Mouse (Mus musculus) midbrain, embryonic 14.5 days (tissue): Measurements from ENCODE around the gene H13. TPM values are rescaled to one million over a fixed set of nuclear protein-coding genes. Genes with fewer than 3 reads are reported as not detected.

Source experiments
- ATAC-seq: fragments of 200-750 bp; cut with Nextera tagmentation; 2 replicates; pipeline ENCODE4 v1.8.0; 2017; ENCODE audit warnings: moderate number of reproducible peaks, moderate library complexity; ENCODE audit not compliant: low FRiP score, low TSS enrichment
- DNase-seq: peaks from one replicate; pipeline ENCODE4 v3.0.0-alpha.2; 2015
- H3K27ac ChIP-seq: fragments of 300-500 bp; sonication (generic); replicated peaks from 2 replicates; pipeline ENCODE4 v1.5.1; 2014; ENCODE audit warnings: mild to moderate bottlenecking, low read depth, low read length, moderate library complexity
- H3K27me3 ChIP-seq: fragments of 300-500 bp; sonication (generic); 2 replicates; pipeline ENCODE4 v1.6.1; 2014; ENCODE audit warnings: low read length, control low read depth, mixed read lengths; ENCODE audit not compliant: control insufficient read depth, insufficient read depth
- H3K36me3 ChIP-seq: fragments of 300-500 bp; sonication (generic); 2 replicates; pipeline ENCODE4 v1.6.1; 2014; ENCODE audit warnings: low read length, control low read depth; ENCODE audit not compliant: control insufficient read depth, insufficient read depth
- H3K4me1 ChIP-seq: fragments of 300-500 bp; sonication (generic); 2 replicates; pipeline ENCODE4 v1.6.1; 2014; ENCODE audit warnings: mild to moderate bottlenecking, antibody characterized with exemption, low read length, control low read depth; ENCODE audit not compliant: control insufficient read depth, insufficient read depth
- H3K4me2 ChIP-seq: fragments of 300-500 bp; sonication (generic); 2 replicates; pipeline ENCODE4 v1.6.1; 2014; ENCODE audit warnings: mild to moderate bottlenecking, low read length, moderate library complexity
- H3K4me3 ChIP-seq: fragments of 300-500 bp; sonication (generic); replicated peaks from 2 replicates; pipeline ENCODE4 v1.5.1; 2014; ENCODE audit warnings: low read depth, low read length
- H3K9ac ChIP-seq: fragments of 300-500 bp; sonication (generic); replicated peaks from 2 replicates; pipeline ENCODE4 v1.6.1; 2014; ENCODE audit warnings: mild to moderate bottlenecking, low read length, moderate library complexity
- H3K9me3 ChIP-seq: fragments of 300-500 bp; sonication (generic); 2 replicates; pipeline ENCODE4 v1.6.1; 2016; ENCODE audit warnings: low read length, control low read depth, mixed read lengths; ENCODE audit not compliant: control insufficient read depth
- WGBS: fragments of 180-500 bp; shearing (Covaris S2); extraction: QIAGEN DNeasy Blood & Tissue Kit; methylation state at CpG from one replicate; pipeline ENCODE4 v1.1.7; 2014; 5-methylcytosine and 5-hydroxymethylcytosine counted together
- polyA plus RNA-seq: library from polyadenylated mRNA; unstranded; fragments of >200 nt; fragmentation: Nextera tagmentation; extraction: Ambion mirVana; gene quantifications from 2 replicates; pipeline ENCODE4 v1.2.1, GENCODE M21; 2014

H13 gene
- polyA plus RNA-seq, 1 experiment from 2014 or later = 177 TPM

GRCm38 (mm10) chr2:152670983-152671641 is 1.9 kb downstream of the H13 start:
- WGBS = 61% methylated on average over 9 of the region's 9 CpGs
- Histone ChIP-seq H3K9me3 (no peaks in the 10 kb centered on the region), H3K4me2 (peak overlapping the region; percentile 98), H3K27me3 (no peaks in the 10 kb centered on the region), H3K27ac (peak overlapping the region; percentile 98), H3K36me3 (peaks cover 33% of the 10 kb centered on the region), H3K4me3 (peak overlapping the region; percentile 99), H3K4me1 (peaks cover 22% of the 10 kb centered on the region), H3K9ac (peak overlapping the region; percentile 98)
- no peak for ATAC-seq
- peak; percentile 49 for DNase-seq

GRCm38 (mm10) chr2:152671642-152671999 is 2.4 kb downstream of the H13 start:
- Histone ChIP-seq H3K4me2 (peak overlapping the region; percentile 98), H3K27me3 (no peaks in the 10 kb centered on the region), H3K9me3 (no peaks in the 10 kb centered on the region), H3K4me3 (peak overlapping the region; percentile 99), H3K27ac (peak overlapping the region; percentile 98; the same call in 1 of the 2 replicates), H3K36me3 (peaks cover 39% of the 10 kb centered on the region), H3K9ac (peak overlapping the region; percentile 98), H3K4me1 (peaks cover 22% of the 10 kb centered on the region)
- ATAC-seq = 0 out of 2 replicates have a peak, but pooled peaks have one; percentile 35
- peak; percentile 77 for DNase-seq
- 37% methylated on average over 5 of the region's 5 CpGs for WGBS

GRCm38 (mm10) chr2:152672166-152672565 is 2.9 kb downstream of the H13 start:
- Histone ChIP-seq H3K4me1 (peaks cover 22% of the 10 kb centered on the region), H3K27me3 (no peaks in the 10 kb centered on the region), H3K27ac (no peak overlapping the region), H3K4me2 (peak overlapping the region; percentile 98), H3K4me3 (peak overlapping the region; percentile 99), H3K9me3 (no peaks in the 10 kb centered on the region), H3K9ac (peak overlapping the region; percentile 98), H3K36me3 (peaks cover 44% of the 10 kb centered on the region)
- ATAC-seq (no peak), DNase-seq (no peak)
- WGBS = 82% methylated on average over 12 of the region's 12 CpGs

GRCm38 (mm10) chr2:152674148-152674547 is 4.9 kb downstream of the H13 start:
- H3K4me2 ChIP-seq = no peak overlapping the region
- DNase-seq (no peak), ATAC-seq (no peak)
- peaks cover 22% of the 10 kb centered on the region for H3K4me1 ChIP-seq
- no peaks in the 10 kb centered on the region for H3K9me3 ChIP-seq
- no peak overlapping the region for H3K4me3 ChIP-seq
- no peaks in the 10 kb centered on the region for H3K27me3 ChIP-seq
- H3K9ac ChIP-seq = no peak overlapping the region
- H3K36me3 ChIP-seq = peaks cover 62% of the 10 kb centered on the region
- no peak overlapping the region for H3K27ac ChIP-seq
- 89% methylated on average over 11 of the region's 11 CpGs for WGBS

GRCm38 (mm10) chr2:152675252-152675791 is 6.1 kb downstream of the H13 start:
- no peak for DNase-seq
- WGBS = 92% methylated on average over 13 of the region's 13 CpGs
- Histone ChIP-seq H3K4me2 (no peak overlapping the region), H3K4me1 (peaks cover 22% of the 10 kb centered on the region), H3K27ac (no peak overlapping the region), H3K4me3 (no peak overlapping the region), H3K9ac (no peak overlapping the region), H3K27me3 (no peaks in the 10 kb centered on the region), H3K9me3 (no peaks in the 10 kb centered on the region), H3K36me3 (peaks cover 73% of the 10 kb centered on the region)
- no peak for ATAC-seq

GRCm38 (mm10) chr2:152678302-152678701 is 9.0 kb downstream of the H13 start:
- ATAC-seq = peak; percentile 55; the same call in 1 of the 2 replicates
- Histone ChIP-seq H3K4me3 (no peak overlapping the region), H3K36me3 (peaks cover 91% of the 10 kb centered on the region), H3K4me1 (no peaks in the 10 kb centered on the region), H3K27me3 (no peaks in the 10 kb centered on the region), H3K27ac (no peak overlapping the region), H3K4me2 (no peak overlapping the region), H3K9me3 (no peaks in the 10 kb centered on the region), H3K9ac (no peak overlapping the region)
- DNase-seq = peak; percentile 82
- WGBS = 55% methylated on average over 3 of the region's 3 CpGs

- Histone ChIP-seq H3K9me3 (no peaks in the 10 kb centered on the region), H3K4me2 (no peak overlapping the region), H3K9ac (no peak overlapping the region), H3K27me3 (no peaks in the 10 kb centered on the region), H3K36me3 (peaks cover 97% of the 10 kb centered on the region), H3K4me1 (no peaks in the 10 kb centered on the region), H3K4me3 (no peak overlapping the region), H3K27ac (no peak overlapping the region)
- 88% methylated on average over 5 of the region's 5 CpGs for WGBS
- DNase-seq (no peak), ATAC-seq (no peak)
These were observed 9.7 kb downstream of the H13 start for GRCm38 (mm10) chr2:152678925-152679324.

- Histone ChIP-seq H3K36me3 (peaks cover 98% of the 10 kb centered on the region), H3K4me1 (no peaks in the 10 kb centered on the region), H3K4me3 (no peak overlapping the region), H3K9me3 (no peaks in the 10 kb centered on the region), H3K27ac (peak overlapping the region; percentile 55; the same call in 1 of the 2 replicates), H3K4me2 (no peak overlapping the region), H3K27me3 (no peaks in the 10 kb centered on the region), H3K9ac (no peak overlapping the region)
- WGBS = 81% methylated on average over 8 of the region's 8 CpGs
- DNase-seq (peak; percentile 40), ATAC-seq (peak; percentile 62; the same call in 1 of the 2 replicates)
These were observed 10.6 kb downstream of the H13 start for GRCm38 (mm10) chr2:152679701-152680355.
